Mouse (Mus musculus) heart, postnatal 4 days (tissue): ENCODE results near the gene Gpr55. TPM values are rescaled to one million over a fixed set of nuclear protein-coding genes. Genes with fewer than 3 reads are reported as not detected.

Experiments used
- DNase-seq: peaks from one replicate; pipeline ENCODE4 v3.0.0; 2021
- total RNA-seq, 2 experiments: library from RNA; stranded (reverse); gene quantifications; 2 replicates each; pipeline ENCODE4 v1.2.3; 2021

Gene Gpr55
- total RNA-seq, 2 experiments from 2014 or later: not detected

DNA sequence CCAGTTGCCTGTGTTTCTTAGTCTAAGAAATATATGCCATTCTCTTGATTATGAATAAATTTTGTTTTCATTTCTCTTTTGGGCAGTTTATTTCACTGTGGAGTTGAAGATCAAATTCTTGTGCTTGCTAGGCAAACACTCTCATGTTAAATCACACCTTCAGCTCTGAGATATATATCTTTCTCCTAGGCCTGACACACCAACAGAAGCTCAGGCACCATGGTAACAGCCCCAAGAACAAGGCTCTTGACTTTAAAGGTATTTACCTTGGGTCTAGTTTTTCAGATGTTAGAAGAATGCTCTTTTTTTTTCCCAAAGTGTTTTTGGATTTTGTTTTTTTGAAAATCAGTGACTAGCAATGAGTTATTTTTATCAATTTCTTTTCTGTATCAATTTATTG is 44.9 kb downstream of the Gpr55 start:
- no peak for DNase-seq

DNA sequence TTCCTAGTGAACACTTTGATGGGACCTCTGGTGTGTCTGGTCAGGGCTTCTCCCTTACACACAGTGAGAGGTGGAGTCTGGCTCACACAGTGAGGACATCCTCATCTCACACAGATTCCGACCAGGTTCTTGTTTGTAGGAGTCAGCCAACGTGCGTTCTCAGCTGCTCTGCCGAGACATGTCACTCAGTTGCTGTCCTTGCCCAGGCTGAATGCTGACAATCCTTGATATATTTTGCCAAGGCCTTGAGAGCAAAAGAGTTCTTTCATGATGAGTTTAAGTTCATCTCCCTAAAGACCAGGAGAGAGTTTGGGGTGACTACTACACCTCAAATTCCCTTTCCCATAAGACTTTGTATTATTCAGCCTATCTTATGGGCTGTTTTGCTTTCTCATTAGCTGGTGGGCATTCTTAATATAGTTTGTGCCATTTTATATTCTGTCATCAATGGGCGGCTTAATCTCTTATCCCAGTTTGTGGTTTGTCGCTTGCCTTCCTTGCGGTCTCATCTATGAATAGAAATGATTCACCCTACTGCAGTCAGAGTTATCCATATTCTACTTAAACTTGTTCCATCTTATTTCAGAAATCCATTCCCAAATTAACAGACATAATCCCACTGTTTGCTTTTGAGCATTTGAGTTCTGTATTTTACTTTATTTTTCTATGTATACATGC is 47.6 kb downstream of the Gpr55 start:
- no peak for DNase-seq

DNA sequence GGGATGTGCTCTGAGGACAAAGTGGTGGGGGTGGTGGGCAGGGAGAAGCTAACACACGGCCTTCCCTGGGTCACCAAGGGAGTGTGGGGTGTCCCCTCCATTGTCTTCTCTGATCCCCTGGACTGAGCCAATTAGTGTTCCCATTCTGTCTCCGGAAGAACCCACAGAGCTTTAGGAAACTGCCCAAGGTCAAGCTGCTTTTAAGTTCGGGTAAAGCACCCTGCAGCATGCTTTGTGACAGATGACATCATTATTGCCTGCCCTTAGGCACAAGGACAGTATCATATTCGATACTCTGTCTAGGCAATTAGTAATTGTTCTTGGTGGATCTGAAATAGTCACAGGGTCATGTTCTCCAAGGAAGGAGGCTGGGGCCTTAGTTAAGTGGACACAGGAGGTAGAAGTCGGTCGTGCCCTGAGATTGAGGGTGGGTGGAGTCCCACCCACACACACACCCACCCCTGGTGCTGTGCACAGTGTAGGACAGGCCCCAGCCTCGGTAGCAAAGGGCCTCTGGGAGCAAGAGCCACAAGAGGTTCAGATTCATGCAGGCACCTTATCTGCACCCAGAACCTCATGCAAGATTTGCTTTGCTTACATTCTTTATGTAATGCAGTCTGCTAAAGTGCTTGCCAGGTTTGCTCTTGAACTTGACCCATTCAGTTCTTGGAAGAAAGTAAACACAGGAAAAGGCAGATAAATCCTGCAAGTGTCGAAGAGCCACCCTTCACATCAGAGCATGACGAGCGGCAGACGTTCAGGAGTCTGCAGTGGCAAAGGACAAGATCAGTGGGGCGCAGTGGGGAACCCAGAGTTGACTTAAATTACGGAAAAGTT is 51.8 kb downstream of the Gpr55 start:
- DNase-seq: no peak

DNA sequence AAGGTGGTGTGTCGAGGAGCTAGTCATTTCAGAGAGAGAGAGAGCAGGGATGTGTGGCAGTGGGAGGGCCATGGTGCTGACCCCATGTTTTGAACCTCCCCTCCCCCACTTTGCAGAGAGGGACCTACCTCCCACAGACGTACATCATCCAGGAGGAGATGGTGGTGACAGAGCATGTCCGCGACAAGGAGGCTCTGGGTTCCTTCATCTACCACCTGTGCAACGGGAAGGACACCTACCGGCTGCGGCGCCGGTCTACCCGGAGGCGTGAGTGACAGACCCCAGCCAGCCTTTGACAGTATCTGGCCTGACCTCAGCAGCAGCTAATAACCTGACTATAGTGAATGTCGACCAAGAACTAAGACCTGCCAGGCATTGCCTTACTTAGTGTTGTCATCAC is 53.9 kb downstream of the Gpr55 start:
- DNase-seq: no peak

DNA sequence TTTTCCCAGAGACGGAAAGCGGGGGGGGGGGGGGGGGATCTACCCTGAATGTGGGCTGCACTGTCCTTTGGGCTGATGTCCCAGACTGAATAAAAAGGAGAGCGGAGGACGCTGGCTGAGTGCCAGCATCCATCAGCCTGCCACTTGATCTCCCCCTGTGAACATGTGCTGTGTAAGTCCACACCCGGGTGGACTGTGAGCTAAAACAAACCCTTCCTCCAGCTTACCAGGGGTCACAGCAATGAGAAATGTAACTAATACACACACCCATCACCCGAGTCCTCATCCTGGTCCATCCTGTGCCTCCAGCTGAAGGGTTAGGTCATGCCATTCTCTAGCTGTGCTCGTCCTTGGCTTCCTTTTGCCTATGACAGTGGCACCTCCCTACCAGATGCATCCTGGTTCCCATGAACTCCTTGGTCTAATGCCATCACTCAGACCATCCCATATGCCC is 58.7 kb downstream of the Gpr55 start:
- DNase-seq: peak; percentile 65

DNA sequence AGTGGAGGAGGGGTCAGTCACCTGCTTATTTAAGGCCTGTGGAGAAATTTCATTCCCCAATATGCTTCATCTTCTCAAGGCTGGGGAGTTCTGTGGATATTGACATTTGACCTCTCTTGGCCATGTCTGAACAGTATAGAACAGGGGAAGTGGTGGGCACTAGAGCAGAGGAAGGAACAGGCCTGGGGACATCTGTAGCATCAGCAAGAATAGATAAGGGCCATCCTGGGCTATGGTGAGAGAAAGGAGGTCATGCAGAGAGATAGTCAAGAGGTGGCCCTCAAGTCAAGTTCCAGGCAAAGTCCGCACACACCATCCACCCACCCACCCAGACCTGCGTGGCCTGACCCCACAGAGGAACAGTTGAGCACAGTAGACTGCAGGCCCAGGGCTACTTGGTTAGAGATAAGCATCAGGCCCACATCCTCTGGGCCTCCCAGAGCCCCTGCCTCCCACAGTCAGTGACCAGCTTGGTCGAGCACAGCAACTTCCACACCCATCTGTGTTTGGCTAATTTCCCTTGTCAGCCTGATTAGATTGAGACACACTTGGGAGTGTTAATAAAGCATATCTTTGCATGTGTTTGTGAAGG is 59.2 kb downstream of the Gpr55 start:
- DNase-seq: no peak

DNA sequence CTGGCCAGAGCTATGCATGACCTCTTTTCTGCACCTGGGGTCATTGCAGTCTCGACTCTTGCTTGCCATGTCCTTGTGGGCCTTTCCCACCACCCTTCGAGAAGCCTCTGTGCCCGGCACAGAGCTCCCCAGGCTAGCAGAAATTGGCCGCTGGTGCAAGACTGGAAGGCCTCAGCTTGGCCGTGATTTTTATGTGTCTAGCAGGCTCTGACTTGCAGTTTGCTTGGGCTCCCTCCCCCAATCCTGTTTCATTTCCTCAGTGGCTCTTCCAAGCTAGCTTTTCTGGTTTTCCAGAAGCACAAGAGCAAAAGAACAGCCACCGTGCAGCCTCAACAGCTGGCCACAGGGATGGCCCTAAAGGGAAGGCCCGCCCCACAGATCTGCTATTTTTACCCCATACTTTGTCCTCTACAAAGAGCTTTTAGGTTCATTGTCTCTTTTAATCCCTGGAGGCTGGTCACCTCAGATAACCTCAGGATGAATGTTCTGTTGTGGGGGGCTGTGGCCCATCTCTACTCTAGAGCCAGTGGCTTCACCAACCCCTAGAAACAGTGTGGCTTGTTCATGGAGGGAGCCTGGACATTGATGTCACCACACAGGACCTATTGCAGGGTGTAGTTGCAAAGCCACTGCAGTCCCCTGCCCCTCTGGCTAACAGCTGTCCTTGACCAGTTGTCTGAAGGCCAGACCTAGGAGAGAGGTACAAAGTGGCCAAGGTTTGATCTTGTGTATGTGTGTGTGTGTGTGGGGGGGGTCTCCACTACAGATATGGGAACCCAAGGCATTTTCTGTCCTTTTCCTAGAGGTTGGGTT is 60.1 kb downstream of the Gpr55 start:
- no peak for DNase-seq

DNA sequence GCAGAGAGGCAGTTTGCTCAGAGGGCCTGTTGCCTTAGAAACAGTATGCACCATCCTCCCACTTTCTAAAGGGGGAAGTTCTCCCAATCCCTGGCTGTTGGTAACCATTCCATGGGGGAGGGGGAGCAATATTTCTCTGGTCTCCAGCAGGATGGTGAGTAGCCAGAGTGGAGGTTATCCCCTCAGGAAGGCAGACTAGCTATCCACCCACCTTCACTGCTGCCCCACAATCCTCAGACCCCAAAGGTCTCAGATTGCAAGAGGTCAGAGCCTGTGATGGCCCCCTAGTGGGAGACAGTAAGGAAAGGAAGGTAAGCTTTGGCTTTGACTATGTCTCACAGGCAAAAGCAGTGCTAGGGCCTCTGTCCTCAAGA is 61.4 kb downstream of the Gpr55 start:
- no peak for DNase-seq

DNA sequence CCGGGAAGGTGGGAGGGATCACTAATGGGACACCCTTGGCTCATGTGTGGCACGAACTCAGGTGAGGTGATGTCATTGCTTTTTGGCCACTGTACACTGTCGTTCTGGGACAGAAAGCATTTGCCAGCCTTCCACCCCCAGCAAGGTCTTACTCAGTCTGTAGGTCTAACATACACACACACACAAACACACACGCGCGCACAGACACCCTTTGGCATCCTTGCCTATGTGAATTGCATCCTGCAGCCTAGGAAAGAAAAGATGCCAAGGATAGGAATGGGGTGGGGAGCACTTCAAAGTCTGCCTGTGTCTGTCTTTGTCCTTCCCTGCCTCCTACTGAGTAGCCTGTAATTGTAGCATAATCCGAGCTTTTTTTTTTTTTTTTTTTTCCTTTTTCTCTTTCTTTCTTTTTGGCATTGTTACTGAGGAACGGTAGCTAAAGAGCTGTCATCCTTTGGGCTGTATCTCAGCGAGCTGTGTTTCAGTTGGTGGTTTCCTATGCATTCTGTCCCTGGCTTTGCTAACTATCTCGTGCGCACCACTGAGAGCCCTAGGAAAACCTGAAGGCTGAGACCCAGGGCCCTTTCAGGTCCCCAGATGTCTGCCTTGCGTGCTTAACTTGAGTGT is 61.9 kb downstream of the Gpr55 start:
- DNase-seq: no peak

DNA sequence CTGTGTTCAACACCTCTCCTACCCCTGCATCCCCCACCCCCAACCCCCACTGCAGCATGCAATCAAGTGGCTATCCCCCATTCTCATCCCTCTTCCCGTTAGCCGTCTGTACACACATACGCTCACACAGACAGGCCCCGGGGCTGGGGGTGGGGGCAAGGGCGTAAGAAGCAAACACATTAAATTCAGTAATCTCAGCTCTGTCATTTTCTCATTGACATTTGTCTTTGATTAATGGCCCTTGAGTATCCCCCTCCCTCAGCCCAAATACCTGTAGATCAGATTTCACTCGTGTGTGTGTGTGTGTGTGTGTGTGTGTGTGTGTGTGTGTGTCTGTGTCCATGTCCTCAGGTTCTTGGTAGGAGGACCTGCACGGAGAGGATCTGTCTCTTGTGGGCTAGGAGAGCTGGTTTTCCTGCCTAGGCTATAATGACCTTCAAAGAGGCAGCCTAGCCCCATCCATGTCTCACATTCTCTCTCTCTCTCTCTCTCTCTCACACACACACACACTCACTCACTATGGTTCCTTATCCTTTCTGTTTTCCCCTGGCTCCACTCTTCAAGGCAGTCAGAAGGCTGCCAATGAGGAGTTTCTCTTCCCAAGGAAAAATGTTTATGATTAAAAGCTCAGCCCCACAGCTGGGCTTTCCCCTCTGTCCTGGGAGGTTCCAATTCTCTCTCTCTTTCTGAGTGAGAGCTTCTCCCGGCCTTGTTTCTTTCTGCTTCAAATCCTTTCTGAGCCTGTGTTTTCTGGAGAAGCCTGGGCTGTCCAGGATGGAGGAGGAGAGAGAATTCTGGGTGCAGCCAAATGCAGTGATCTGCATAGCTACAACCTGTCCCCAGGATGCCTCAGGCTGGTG is 62.7 kb downstream of the Gpr55 start:
- DNase-seq: no peak

DNA sequence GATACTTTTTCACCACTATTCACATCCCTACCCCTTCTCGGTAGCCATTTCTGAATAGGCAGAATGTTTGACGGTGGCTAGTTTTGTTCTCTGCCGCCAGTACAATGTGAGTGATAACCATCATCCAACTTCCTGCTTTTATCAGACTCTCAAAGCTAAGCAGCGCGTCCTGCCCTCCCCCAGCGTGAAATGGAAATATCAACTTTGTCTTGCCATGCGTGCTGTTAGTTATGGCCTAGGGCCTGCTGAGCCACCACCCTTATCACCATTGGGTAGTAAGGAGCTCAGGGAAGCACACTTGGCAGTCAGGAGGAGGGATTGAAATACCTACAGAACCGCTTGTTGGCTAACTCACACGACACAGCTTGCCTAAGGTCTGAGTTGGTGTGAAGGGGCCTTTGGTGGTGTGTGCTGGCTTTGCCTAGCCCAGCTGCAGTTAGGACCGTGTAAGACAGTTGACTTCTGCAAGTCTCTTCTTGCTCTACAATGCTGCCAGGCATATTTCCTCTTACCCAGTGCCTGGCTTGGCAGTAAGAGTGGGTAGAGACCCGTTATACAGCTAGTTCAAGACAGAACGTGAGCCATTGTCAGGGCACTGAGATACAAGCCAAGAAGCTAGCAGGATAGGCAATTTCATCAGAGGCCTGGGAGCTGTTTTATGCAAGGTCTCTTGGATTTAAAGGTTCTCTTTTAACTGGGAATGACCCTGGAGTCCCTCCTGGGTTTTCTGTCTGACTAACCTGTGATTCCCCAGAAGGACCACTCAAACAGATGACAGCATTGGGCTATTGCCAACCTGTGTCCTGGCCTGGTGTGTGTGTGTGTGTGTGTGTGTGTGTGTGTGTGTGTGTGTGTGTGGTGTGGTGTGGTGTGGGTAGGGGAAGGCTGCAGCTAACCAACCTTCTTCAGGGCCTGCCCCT is 63.8 kb downstream of the Gpr55 start:
- DNase-seq: no peak

DNA sequence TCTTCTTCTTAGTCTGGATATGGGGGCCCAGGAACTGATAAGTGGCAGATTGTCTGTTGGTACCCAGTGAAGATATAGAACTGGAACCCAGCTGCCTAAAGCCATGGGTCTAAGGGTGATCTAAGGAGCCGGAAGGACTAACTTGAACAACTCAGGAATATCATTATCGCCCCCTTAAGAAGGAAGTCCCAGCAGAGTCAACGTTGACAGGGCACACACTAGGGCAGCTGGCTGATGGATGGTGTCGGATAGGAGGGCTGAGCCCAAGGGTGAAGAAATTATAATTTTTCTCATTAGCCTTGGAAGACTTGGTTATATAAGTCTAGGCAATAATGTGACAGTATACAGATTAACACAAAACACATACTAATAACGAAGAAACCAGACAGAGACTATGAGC is 64.7 kb downstream of the Gpr55 start:
- DNase-seq: no peak

DNA sequence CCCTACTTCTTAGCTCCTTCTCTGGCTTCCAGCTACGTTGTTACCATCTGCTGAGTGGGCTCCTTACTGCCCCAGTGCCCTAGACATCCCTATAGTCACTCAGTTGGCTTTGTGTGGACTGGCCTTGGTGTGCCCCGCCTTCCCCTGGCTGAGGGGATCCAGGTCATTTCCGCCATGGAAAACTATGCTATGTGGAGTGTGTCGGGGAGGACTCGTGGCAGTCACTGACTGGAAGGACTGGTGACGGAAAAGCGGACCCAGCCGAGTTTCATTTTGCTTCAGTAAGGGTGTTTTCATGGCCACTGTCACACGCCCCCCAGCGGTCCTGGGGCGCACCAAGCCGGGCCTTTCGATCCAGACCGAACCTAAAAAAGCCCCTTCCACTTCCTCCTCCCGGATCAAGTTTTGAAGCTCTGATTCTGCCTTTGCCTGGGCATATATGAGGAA is 65.4 kb downstream of the Gpr55 start:
- peak; percentile 68 for DNase-seq

DNA sequence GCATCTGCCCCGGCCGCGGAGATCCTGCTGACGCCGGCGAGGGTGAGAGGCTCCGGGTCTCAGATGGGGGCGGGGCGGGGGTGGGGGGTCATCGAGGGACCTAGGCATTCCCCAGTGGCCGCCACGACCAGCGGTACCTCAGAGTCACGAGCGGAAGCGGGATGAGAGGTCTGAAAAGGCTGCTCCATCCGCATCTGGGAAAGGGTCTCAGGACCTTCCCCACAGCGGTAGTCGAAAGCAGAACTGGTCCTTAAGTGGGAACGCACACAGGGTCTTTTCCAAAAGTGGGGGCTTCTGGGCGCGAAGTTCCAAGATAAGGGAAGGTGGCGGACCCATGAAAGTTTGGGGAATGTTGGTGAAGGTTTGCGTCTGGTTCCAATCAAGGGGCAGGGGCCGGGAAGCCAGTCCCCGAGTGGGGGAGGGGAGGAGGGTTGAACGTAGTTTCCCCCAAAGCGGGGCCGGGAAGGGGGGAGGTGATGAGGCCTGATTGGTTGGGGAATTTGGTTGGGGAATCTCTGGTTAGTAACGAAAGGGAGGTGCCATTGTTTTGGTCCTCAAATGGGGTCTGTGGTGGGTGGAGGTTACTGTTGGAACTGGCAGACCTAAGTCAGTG is 66.0 kb downstream of the Gpr55 start:
- peak; percentile 64 for DNase-seq

DNA sequence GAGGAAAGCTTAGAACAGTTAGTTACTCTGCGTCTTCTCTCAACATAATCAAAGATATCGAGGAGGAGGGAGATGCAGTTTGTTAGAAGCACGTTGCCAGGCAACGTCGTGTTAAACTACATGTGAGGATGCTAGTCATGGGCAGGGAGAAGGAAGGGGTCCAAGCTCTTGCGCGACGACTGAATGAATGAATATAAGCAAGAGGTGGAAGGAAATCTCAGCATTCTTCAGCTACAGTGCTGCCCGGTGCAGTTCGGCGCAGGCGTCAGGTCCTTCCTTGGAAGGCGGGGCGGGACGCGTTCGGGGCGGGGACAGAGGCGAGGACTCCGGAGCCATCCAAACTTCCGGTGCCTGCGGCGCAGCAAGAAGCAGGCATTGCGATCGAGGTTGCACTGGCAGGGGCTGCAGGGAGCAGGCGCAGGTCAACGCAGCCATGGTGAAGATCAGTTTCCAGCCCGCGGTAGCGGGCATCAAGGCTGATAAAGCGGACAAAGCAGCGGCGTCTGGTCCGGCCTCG is 66.5 kb downstream of the Gpr55 start, which contains the start of gene Itm2c:
Itm2c (plus strand) TSS at position 51 of the 517 bp plus-strand sequence.
- peak; percentile 91 for DNase-seq
